Mouse (Mus musculus) MEL (cell line): ENCODE results near the gene Gfra1. TPM values are rescaled to one million over a fixed set of nuclear protein-coding genes. Genes with fewer than 3 reads are reported as not detected.

Experiments used
- DNase-seq: peaks from one replicate; pipeline ENCODE4 v3.0.0; 2011; ENCODE audit warnings: low read depth, low spot score
- H3K27ac ChIP-seq: 2 replicates; pipeline ENCODE4 v1.5.1; 2012; ENCODE audit warnings: low read depth, mild to moderate bottlenecking, control low read depth, low read length, moderate library complexity; ENCODE audit not compliant: control insufficient read depth
- H3K27me3 ChIP-seq, 2 experiments: fragments of 150-350 bp in 1 of 2; sonication (generic) in 1 of 2; 2 replicates each; pipeline ENCODE4 v1.6.1; 2012; ENCODE audit warnings: low read length in 2 of 2, mild to moderate bottlenecking in 2 of 2, improper control_type of control experiment in 1 of 2, moderate library complexity in 1 of 2; ENCODE audit not compliant: insufficient read depth in 2 of 2, control insufficient read depth in 1 of 2
- H3K36me3 ChIP-seq, 2 experiments: 2 replicates each; pipeline ENCODE4 v1.6.1; 2012 to 2014; ENCODE audit warnings: low read length in 2 of 2, improper control_type of control experiment in 1 of 2, inconsistent platforms in 1 of 2, mild to moderate bottlenecking in 1 of 2; ENCODE audit not compliant: insufficient read depth in 2 of 2, control insufficient read depth in 1 of 2
- H3K4me1 ChIP-seq, 2 experiments: fragments of 150-350 bp in 1 of 2; sonication (generic) in 1 of 2; 2 replicates each; pipeline ENCODE4 v1.6.1; 2012; ENCODE audit warnings: low read length in 2 of 2, improper control_type of control experiment in 1 of 2, mild to moderate bottlenecking in 1 of 2; ENCODE audit not compliant: insufficient read depth in 2 of 2, control insufficient read depth in 1 of 2
- H3K4me3 ChIP-seq, 2 experiments: fragments of 150-350 bp in 1 of 2; sonication (generic) in 1 of 2; 2 replicates each; pipeline ENCODE4 v1.5.1; 2012; ENCODE audit warnings: low read depth in 2 of 2, low read length in 2 of 2, mild to moderate bottlenecking in 2 of 2, moderate library complexity in 2 of 2, control low read depth in 1 of 2, improper control_type of control experiment in 1 of 2; ENCODE audit not compliant: control insufficient read depth in 1 of 2, insufficient read depth in 1 of 2
- H3K79me2 ChIP-seq: 2 replicates; pipeline ENCODE4 v1.6.1; 2012; ENCODE audit warnings: mild to moderate bottlenecking, low read length, moderate library complexity; ENCODE audit not compliant: control insufficient read depth, poor library complexity, insufficient read depth
- H3K9ac ChIP-seq: 2 replicates; pipeline ENCODE4 v1.6.1; 2012; ENCODE audit warnings: low read depth, mild to moderate bottlenecking, control low read depth, low read length, moderate library complexity; ENCODE audit not compliant: control insufficient read depth, poor library complexity, severe bottlenecking
- H3K9me3 ChIP-seq: fragments of 150-350 bp; sonication (generic); replicated peaks from 2 replicates; pipeline ENCODE4 v1.6.1; 2012; ENCODE audit warnings: mild to moderate bottlenecking, low read length, improper control_type of control experiment, moderate library complexity; ENCODE audit not compliant: insufficient read depth
- BHLHE40 ChIP-seq: IDR thresholded peaks from 2 replicates; pipeline ENCODE4 v1.6.1; 2012; ENCODE audit warnings: low read depth, mild to moderate bottlenecking, inconsistent platforms, low read length, improper control_type of control experiment, borderline replicate concordance
- CHD2 ChIP-seq: IDR thresholded peaks from 2 replicates; pipeline ENCODE4 v1.6.1; 2011; ENCODE audit warnings: low read length, improper control_type of control experiment
- E2F4 ChIP-seq: IDR thresholded peaks from 2 replicates; pipeline ENCODE4 v1.6.1; 2011; ENCODE audit warnings: low read depth, low read length, improper control_type of control experiment, borderline replicate concordance
- ELF1 ChIP-seq: IDR thresholded peaks from 2 replicates; pipeline ENCODE4 v1.6.1; 2014; ENCODE audit warnings: low read depth, mild to moderate bottlenecking, inconsistent platforms, low read length, improper control_type of control experiment, moderate library complexity
- ETS1 ChIP-seq: IDR thresholded peaks from 2 replicates; pipeline ENCODE4 v1.6.1; 2012; ENCODE audit warnings: low read depth, mild to moderate bottlenecking, inconsistent platforms, low read length, improper control_type of control experiment, moderate library complexity
- GABPA ChIP-seq: IDR thresholded peaks from 2 replicates; pipeline ENCODE4 v1.6.1; 2012; ENCODE audit warnings: low read depth, mild to moderate bottlenecking, inconsistent platforms, low read length, improper control_type of control experiment, moderate library complexity
- GATA1 ChIP-seq: IDR thresholded peaks from 2 replicates; pipeline ENCODE4 v1.6.1; 2011; ENCODE audit warnings: low read depth, low read length, improper control_type of control experiment
- HCFC1 ChIP-seq: IDR thresholded peaks from 2 replicates; pipeline ENCODE4 v1.6.1; 2012; ENCODE audit warnings: low read depth, mild to moderate bottlenecking, inconsistent platforms, low read length, improper control_type of control experiment, moderate library complexity
- KAT2A ChIP-seq: conservative IDR thresholded peaks from 2 replicates; pipeline ENCODE4 v1.6.1; 2012; ENCODE audit warnings: low read depth, low read length, improper control_type of control experiment, inconsistent platforms
- MEF2A ChIP-seq: IDR thresholded peaks from 2 replicates; pipeline ENCODE4 v1.6.1; 2014; ENCODE audit warnings: low read depth, mild to moderate bottlenecking, inconsistent platforms, low read length, improper control_type of control experiment; ENCODE audit not compliant: poor library complexity, insufficient replicate concordance, severe bottlenecking; ENCODE audit errors: extremely low read depth
- MYB ChIP-seq: IDR thresholded peaks from 2 replicates; pipeline ENCODE4 v1.6.1; 2011; ENCODE audit warnings: mild to moderate bottlenecking, low read depth, low read length, improper control_type of control experiment
- MYC ChIP-seq: IDR thresholded peaks from 2 replicates; pipeline ENCODE4 v1.6.1; 2011; ENCODE audit warnings: low read depth, mild to moderate bottlenecking, low read length, improper control_type of control experiment, moderate library complexity
- NRF1 ChIP-seq: IDR thresholded peaks from 2 replicates; pipeline ENCODE4 v1.6.1; 2014; ENCODE audit warnings: low read depth, mild to moderate bottlenecking, inconsistent platforms, low read length, improper control_type of control experiment, moderate library complexity; ENCODE audit not compliant: poor library complexity, insufficient read depth, severe bottlenecking
- POLR2A ChIP-seq, 2 experiments: IDR thresholded peaks; 2 replicates each; pipeline ENCODE4 v1.6.1; 2011 to 2012; ENCODE audit warnings: low read length in 2 of 2, mild to moderate bottlenecking in 2 of 2, control low read depth in 1 of 2, improper control_type of control experiment in 1 of 2, low read depth in 1 of 2, moderate library complexity in 1 of 2; ENCODE audit not compliant: control insufficient read depth in 1 of 2, insufficient read depth in 1 of 2, poor library complexity in 1 of 2
- POLR2AphosphoS2 ChIP-seq: IDR thresholded peaks from 2 replicates; pipeline ENCODE4 v1.6.1; 2011; ENCODE audit warnings: low read length, improper control_type of control experiment
- RCOR1 ChIP-seq: IDR thresholded peaks from 2 replicates; pipeline ENCODE4 v1.6.1; 2012; ENCODE audit warnings: low read depth, mild to moderate bottlenecking, inconsistent platforms, low read length, improper control_type of control experiment
- SMC3 ChIP-seq: IDR thresholded peaks from 2 replicates; pipeline ENCODE4 v1.6.1; 2011; ENCODE audit warnings: low read depth, low read length, improper control_type of control experiment
- TBP ChIP-seq: IDR thresholded peaks from 2 replicates; pipeline ENCODE4 v1.8.0; 2011; ENCODE audit warnings: low read depth, low read length, improper control_type of control experiment
- TCF12 ChIP-seq: IDR thresholded peaks from 2 replicates; pipeline ENCODE4 v1.6.1; 2014; ENCODE audit warnings: low read depth, mild to moderate bottlenecking, inconsistent platforms, low read length, improper control_type of control experiment, moderate library complexity
- USF1 ChIP-seq: IDR thresholded peaks from 2 replicates; pipeline ENCODE4 v1.6.1; 2014; ENCODE audit warnings: low read depth, mild to moderate bottlenecking, inconsistent platforms, low read length, improper control_type of control experiment, moderate library complexity
- ZKSCAN1 ChIP-seq: IDR thresholded peaks from 2 replicates; pipeline ENCODE4 v1.6.1; 2012; ENCODE audit warnings: low read depth, mild to moderate bottlenecking, inconsistent platforms, low read length, improper control_type of control experiment, moderate library complexity
- polyA plus RNA-seq, 2 experiments: library from polyadenylated mRNA; stranded (reverse) in 1 of 2; unstranded in 1 of 2; fragments of >175 nt in 1 of 2; fragments of >200 nt in 1 of 2; gene quantifications; 2 replicates each; pipeline versions ENCODE4 v1.2.1 to v1.2.4; 2012; ENCODE audit warnings: low replicate concordance in 2 of 2, low read depth in 1 of 2; ENCODE audit not compliant: insufficient read length in 2 of 2, insufficient read depth in 1 of 2, missing spikeins in 1 of 2
- total RNA-seq: library from RNA; depleted of rRNA; stranded (reverse); fragments of 300-350 nt; gene quantifications from 2 replicates; pipeline ENCODE4 v1.2.3, GENCODE M21; 2012

The Gfra1 gene
- total and polyA plus RNA-seq, 3 experiments: not detected

- TF ChIP-seq MEF2A (no peak), ETS1 (no peak), CHD2 (no peak), SMC3 (no peak), RCOR1 (no peak), GABPA (no peak), TCF12 (no peak), BHLHE40 (no peak), USF1 (no peak), ZKSCAN1 (no peak), GATA1 (no peak), POLR2A (IDR thresholded peaks at IDR 0.05; ENCODE audit: control insufficient read depth in 1 of 2, insufficient read depth in 1 of 2, low read depth in 1 of 2, low read length in 2 of 2, poor library complexity in 1 of 2) (no peak), MYB (no peak), POLR2AphosphoS2 (no peak), MYC (no peak), ELF1 (no peak), KAT2A (no peak), NRF1 (no peak), HCFC1 (no peak)
Observed at GRCm38 (mm10) chr19:58393121-58393520, 62.6 kb downstream of the Gfra1 start.

GRCm38 (mm10) chr19:58391796-58392195, 63.9 kb downstream of the Gfra1 start:
- Histone ChIP-seq H3K4me1 (no peaks in the 10 kb centered on the region), H3K36me3 (no peaks in the 10 kb centered on the region), H3K27ac (no peak overlapping the region), H3K9me3 (no peaks in the 10 kb centered on the region), H3K27me3 (peaks cover 0 to 1% of the 10 kb centered on the region in 2 experiments; a peak in 1 of 4 replicates), H3K9ac (no peak overlapping the region), H3K4me3 (no peak overlapping the region), H3K79me2 (no peaks in the 10 kb centered on the region)
- no peak for TF ChIP-seq E2F4
- TF ChIP-seq TBP: no peak
- DNase-seq: no peak

More at GRCm38 (mm10) chr19:58393121-58393520, 62.6 kb downstream of the Gfra1 start:
- Histone ChIP-seq H3K4me3 (no peak overlapping the region), H3K36me3 (no peaks in the 10 kb centered on the region), H3K27ac (no peak overlapping the region), H3K9ac (no peak overlapping the region), H3K9me3 (no peaks in the 10 kb centered on the region), H3K4me1 (no peaks in the 10 kb centered on the region), H3K27me3 (peaks cover 0 to 1% of the 10 kb centered on the region in 2 experiments; a peak in 1 of 4 replicates), H3K79me2 (no peaks in the 10 kb centered on the region)
- no peak for DNase-seq
